Comparison of ENCODE assay signal across 12 mouse cellular contexts in the genomic region with DNA sequence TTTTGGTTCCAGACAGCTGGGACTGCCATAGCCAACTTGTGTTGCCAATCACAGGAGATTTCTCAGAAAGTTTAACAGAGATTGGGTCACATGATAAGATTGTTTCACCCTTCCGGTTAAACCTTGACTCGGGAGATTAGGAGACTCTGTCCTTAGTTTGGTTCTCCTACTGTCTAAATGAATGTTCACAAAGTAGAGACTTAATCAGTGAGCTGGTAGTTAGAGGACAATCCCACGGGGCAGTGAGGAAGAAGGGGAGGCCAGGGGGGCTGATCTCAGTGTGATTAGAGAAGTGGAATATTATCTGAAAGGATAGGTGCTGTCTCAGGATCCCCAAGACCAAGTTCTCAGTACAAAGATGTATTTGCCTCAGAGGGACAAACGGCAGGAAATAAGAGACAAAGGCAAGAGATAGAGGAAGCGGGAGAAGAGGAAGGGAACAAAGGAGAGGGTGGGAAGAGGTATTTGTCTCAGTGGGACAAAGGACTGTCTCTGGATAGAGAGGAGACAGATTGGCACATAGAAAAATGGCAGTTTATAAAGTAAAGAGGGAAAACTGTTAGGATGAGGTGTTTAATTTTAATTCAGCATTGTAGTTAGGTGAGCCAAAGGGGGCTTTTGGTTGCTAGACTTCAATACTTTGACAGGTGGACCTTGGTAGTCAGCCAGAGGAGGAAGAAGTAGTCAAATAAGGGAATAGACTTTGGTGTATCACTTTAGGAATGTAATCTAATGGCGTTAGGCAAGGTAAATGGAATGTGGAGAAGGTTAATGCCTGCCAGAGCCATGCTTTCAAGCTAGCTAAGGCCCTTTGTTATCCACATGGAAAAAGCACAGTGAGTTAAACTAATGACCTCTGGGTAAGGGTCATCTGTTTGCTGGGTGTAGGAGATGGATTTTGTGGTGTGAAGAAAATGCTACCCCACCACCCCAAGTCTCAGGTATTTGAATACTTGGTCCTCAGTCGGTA.
"Had no signal": no experiment of that assay in that cellular context is flagged by ENCODE, and none has a peak within 500 bp of the region (broad histone marks: within the 10 kb centered on the region; RNA-seq: fewer than 3 reads in every experiment).

No protein-coding gene starts in this region.

- DNase-seq: kidney, postnatal 25 days; layer of hippocampus, adult 9-11 months; liver; liver, embryonic 13.5 days; liver, postnatal 0 days; midbrain, embryonic 14.5 days; thymus, postnatal 4 days had no signal

- H3K9me3 ChIP-seq: kidney, embryonic 15.5 days; liver, embryonic 13.5 days; lung, embryonic 15.5 days; neural tube, embryonic 12.5 days had no signal

- H3K9ac ChIP-seq: kidney, embryonic 15.5 days; limb, embryonic 12.5 days; liver, embryonic 13.5 days; liver, postnatal 0 days; lung, embryonic 15.5 days; neural tube, embryonic 12.5 days had no signal

- H3K4me1 ChIP-seq: kidney, embryonic 15.5 days; limb, embryonic 12.5 days; liver, embryonic 13.5 days; lung, embryonic 15.5 days; neural tube, embryonic 12.5 days had no signal

- H3K36me3 ChIP-seq: kidney, embryonic 15.5 days; limb, embryonic 12.5 days; liver, embryonic 13.5 days; lung, embryonic 15.5 days; neural tube, embryonic 12.5 days had no signal

- H3K4me3 ChIP-seq: kidney, embryonic 15.5 days; limb, embryonic 12.5 days; liver, embryonic 13.5 days; lung, embryonic 15.5 days; neural tube, embryonic 12.5 days had no signal

- H3K4me2 ChIP-seq: kidney, embryonic 15.5 days; limb, embryonic 12.5 days; liver, embryonic 13.5 days; lung, embryonic 15.5 days; neural tube, embryonic 12.5 days had no signal

- H3K27ac ChIP-seq: kidney, embryonic 15.5 days; limb, embryonic 12.5 days; liver, embryonic 13.5 days; lung, embryonic 15.5 days; neural tube, embryonic 12.5 days; stomach, postnatal 0 days had no signal

- ATAC-seq: liver, postnatal 0 days had no signal

- H3K27me3 ChIP-seq: kidney, embryonic 15.5 days; limb, embryonic 12.5 days; liver, embryonic 13.5 days; lung, embryonic 15.5 days; neural tube, embryonic 12.5 days had no signal
